Mouse (Mus musculus): ENCODE data around the gene Inha.

The Inha gene

DNA sequence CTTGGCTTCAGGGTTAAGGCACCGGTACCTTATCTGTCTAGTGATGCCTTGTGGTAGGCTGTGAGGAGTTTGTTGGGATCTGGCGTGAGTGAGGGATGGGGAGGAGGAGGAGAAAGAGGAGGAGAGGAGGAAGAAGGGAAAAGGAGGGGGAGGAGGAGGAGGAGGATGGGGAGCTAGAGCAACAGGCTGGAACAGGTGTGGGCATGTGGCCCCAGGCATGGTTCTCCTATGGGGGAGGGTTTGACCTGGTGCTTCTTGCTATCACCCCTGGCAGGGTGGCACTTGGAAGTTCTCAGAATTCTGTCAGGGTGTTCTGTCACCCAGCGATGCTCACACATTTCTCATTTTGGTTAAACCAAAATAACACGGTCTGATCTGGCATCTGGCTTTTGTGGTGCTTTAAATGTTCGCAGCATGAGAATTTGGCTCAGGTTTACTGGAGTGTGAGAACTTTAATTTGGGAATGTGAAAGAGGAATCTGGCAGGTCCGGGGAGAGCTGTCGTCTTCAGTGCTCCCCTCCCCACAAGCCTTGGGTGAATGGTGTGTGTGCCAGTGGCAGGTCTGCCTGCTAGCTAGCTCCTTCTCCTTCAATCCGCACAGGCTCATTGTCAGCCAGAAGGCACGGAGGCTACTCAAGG, 49.4 kb downstream of the Inha start:
- in situ Hi-C loops (cut with MboI, MseI), result no loop called here

DNA sequence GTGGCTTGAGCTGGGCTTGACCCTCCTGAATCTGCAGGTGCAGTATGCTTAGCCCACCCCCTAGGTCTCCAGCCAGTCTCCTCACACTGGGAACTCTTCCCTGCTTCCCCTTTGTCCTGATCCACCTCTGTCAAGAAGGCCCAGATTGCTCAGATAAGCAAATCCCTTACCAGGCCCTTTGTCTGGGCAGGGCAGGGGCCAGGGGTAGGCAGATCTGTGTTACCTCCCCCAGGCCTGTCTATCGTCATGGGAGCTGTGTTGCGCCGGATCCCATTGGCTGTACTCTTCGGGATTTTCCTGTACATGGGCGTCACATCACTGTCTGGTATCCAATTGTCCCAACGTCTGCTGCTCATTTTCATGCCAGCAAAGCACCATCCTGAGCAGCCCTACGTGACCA, 50.2 kb downstream of the Inha start:
- in situ Hi-C loops (cut with MboI, MseI), result no loop called here

DNA sequence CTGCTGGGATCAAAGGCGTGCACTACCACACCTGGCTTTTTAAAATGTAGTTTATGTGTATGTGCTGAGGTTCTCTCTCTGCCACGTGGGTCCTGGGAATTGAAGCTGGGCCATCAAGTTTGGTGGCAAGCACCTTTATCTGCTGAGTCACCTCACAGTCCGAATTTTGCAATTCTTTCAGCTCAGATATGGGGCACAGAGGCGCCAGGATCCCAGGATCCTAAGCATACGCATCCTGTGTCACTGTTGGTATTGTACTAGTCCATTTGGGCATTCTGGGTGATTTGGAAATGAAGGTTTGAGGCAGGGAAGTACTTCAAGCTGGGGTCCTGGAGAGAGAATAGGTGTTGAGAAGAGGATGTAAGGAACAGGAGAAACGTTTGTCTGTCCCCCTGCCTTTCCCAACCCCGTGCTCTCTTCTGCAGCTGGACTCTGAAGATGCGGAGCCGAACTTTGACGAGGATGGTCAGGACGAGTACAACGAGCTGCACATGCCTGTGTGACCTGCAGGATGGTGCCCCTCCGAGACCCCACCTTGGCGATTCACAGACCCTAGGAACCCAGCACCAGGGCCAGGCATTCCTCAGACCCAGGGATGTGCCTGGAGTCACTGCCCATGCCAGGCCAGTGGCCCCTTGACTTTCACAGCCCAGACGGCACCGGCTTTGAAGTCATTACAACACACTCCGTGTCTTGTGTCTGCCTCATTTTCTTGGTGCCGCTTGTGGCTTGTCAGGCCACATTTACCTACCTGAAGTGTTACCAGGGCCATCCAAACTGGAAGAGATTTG, 51.7 kb downstream of the Inha start:
- in situ Hi-C loops (cut with MboI, MseI), result no loop called here

DNA sequence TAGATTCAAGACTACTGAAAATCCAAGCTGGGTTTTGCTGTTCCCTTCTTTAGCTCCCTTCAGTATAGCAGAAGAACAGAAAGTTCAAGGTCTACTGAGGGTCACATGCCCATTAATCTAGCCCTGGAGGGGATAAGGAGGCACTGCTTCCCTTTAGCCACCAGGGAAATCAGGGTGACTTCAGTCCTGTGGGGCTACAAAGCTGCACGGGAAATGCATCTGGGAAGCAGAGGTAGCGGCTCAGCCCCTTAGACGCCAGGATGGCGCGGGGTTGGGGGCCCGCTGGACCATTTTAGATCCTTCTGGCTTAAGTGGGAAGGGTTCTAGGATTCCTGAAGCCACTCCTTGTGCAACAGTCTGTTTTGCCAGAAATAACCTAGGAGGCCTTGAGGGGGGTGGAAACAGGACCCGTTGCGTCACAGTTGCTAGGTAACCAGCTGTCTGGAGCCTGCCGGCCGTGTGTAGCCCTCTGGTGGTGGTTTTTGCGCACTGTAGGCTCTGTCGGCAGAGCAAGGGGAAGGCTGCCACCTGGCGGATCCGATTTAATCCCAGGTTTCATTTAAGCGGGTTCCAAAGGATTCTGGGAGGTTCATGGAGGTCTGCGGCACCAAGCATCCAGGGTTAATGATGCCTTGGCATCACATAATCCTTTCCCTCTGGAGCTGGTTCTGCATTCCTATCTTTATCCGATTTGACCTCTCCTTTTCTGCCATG, 52.5 kb downstream of the Inha start:
- in situ Hi-C loops (cut with MboI, MseI), result no loop called here

Measured in T-helper 2 cell (primary cell).